Mouse (Mus musculus) urinary bladder, adult 18-20 months (tissue): Measurements from ENCODE around the gene 4933403O08Rik.

ENCODE experiments used
- DNase-seq, 2 experiments: peaks; one replicate each; pipeline ENCODE4 v3.0.0; 2022; ENCODE audit warnings: low spot score in 2 of 2, mixed read lengths in 2 of 2

The 4933403O08Rik gene

DNA sequence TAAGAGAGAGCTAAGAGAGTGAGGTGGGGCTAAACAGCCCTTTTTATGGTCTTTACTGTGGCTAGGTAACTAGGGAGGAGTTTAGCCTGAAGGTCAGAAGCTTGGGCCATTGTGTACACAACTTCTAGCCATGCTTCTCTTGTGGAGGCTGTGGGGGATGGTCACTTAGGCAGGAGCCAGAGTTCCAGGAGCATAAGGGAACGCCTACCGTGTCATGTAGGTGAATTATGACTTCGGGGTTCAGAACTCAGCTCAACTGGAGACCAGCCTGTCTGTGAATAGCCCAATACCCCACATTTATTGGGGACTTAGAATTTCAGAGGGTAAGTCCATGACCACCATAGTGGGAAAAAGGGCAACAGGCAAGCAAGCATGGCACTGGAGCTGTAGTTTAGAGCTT, at the start of gene 4933403O08Rik:
TSS of gene 4933403O08Rik (plus strand) at position 301 of the 400 bp plus-strand sequence.
- DNase-seq, result no peak

- DNase-seq, result no peak
These were observed 4.1 kb downstream of the 4933403O08Rik start for GRCm38 (mm10) chrX:112242916-112243315.

GRCm38 (mm10) chrX:112255513-112255912, 16.7 kb downstream of the 4933403O08Rik start:
- DNase-seq, result no peak

GRCm38 (mm10) chrX:112273550-112273949, 34.7 kb downstream of the 4933403O08Rik start:
- no peak for DNase-seq
